Mouse (Mus musculus) liver, adult 2 months (tissue): ENCODE data around the gene Tmem107.

ENCODE experiments used
- CTCF ChIP-seq: fragments of 200-500 bp; IDR thresholded peaks from 2 replicates; pipeline ENCODE4 v1.5.1; 2011; ENCODE audit warnings: low read depth, low read length, control low read depth
- POLR2A ChIP-seq: fragments of 200-500 bp; IDR thresholded peaks from 2 replicates; pipeline ENCODE4 v1.6.1; 2011; ENCODE audit warnings: low read length, control low read depth; ENCODE audit not compliant: insufficient read depth; ENCODE audit errors: extremely low read depth

- TF ChIP-seq CTCF (no peak), POLR2A (no peak)
Measured at GRCm38 (mm10) chr11:69066163-69066861, 4.3 kb upstream of the Tmem107 start.
